Mouse (Mus musculus) kidney, adult 9 months (tissue): ENCODE data around the gene Nxf2.
"Not testable (repeated sequence)": the region's sequence is repeated elsewhere in the genome, so short reads cannot be mapped to it uniquely, and the experiment has no call there.

Experiments
- DNase-seq: peaks from one replicate; pipeline ENCODE4 v3.0.0; 2022

The Nxf2 gene

DNA sequence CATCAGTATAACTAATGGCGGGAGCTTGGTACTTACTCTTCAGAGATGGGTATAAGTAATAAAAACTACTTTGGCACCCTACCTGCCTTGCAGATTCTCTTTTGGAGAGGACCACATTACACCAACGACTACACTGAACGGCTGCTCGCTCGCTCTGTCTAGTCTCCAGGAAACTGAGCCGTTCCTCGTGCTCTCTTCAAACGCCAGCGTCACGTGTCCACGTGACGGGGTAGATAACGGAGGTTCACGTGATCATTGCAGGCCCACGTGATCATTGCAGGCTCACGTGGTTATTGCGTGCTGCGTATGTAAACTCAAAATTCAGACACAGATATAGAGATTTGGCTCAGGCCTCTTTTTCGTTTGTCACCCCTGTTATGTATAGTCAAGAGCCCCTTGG lies at the start of gene Nxf2:
Gene Nxf2, minus strand, starts transcription at position 209 of the 400 bp plus-strand sequence.
- DNase-seq = no peak

DNA sequence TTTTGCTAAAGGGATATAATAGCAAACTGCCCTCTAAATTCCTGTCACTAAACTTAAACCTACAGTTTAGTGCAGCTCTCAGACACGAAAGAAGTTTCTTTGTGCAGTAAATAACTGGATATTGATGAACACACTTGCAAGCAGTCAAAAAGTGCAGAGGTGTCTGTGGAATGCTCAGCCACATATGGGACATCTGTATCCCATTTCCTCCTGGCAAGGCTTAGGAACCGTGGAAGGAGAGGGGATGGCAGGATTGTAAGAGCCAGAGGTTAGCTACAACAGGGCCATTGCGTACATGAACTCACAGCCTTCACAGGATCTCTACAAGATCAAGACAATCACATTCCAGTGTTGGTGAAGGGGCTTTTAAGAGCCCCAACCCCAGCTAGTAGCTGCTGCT lies 46.8 kb upstream of the Nxf2 start:
- DNase-seq = no peak

DNA sequence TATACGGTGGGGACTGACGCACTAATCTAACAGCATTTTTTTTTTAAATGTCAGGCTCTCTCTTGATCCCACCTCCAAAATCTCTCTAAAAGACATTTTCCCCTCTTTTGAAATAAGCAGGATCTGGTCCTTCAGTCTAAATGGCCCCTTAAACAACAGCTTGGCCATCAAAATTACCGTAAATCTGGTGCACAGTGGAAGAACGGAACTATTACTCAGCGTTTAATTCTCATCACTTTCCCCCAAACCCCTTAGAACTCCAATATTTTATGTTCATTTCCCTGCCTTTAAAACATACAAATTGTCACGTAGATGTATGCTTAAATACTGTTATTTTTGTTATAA lies 44.9 kb upstream of the Nxf2 start:
- no peak for DNase-seq

DNA sequence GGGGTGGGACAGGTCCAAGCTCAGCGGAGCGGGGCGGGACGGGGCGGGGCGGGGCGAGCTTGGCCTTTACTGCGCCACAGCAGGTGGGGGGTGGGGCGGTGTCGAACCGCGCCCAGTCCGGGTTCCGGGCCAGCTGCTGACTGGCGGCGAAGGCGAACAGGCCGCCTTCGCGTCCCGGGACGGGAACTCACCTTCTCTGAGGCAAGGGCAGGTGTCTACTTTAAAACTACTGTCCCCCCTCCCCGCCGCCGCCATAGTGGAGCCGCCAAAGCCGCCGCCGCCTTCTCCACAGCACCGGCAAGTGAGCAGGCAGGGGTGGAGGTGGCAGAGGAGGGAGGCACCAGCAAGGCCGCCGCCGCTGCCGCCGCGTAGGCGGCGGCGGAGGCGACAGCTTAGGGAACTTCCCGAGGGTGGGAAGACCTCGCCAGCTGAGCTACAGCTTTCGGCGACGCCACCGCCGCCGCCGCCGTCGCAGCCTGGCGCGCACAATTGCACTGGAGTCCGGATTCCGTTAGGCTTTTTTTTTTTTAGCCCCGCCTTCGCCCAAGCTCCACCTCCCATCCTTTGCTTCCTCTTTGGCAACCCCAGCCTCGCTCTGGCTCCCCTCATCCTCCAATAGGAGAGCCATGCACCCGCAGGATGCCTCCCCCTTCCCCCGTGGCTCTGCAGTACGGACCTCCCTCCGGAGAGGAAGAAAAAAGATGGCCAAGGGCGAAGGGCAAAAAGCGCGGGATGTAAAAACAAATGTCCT lies 44.3 kb upstream of the Nxf2 start, which contains the start of gene Zmat1:
Gene Zmat1, minus strand, starts transcription at position 490 of the 751 bp plus-strand sequence.
- peak; percentile 95 for DNase-seq

DNA sequence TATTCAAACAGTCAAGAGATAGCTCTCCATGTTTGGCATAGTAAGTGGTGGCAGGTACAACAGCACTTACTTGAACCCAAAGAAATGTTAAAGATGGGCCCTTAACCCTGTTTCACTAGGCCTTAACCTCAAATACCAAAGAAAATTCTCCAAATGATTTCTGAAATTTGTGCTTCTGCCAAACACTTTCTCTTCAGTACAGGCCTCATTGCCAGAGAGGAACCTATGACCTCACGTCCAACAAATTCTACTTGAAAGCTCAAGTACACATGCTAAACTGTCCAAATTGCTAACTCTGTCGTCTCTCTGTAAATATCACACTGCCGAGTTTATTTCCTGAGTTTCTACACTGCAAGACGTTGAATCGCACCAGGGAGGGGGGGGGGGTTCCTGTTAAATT lies 43.5 kb upstream of the Nxf2 start:
- DNase-seq = peak; percentile 24

DNA sequence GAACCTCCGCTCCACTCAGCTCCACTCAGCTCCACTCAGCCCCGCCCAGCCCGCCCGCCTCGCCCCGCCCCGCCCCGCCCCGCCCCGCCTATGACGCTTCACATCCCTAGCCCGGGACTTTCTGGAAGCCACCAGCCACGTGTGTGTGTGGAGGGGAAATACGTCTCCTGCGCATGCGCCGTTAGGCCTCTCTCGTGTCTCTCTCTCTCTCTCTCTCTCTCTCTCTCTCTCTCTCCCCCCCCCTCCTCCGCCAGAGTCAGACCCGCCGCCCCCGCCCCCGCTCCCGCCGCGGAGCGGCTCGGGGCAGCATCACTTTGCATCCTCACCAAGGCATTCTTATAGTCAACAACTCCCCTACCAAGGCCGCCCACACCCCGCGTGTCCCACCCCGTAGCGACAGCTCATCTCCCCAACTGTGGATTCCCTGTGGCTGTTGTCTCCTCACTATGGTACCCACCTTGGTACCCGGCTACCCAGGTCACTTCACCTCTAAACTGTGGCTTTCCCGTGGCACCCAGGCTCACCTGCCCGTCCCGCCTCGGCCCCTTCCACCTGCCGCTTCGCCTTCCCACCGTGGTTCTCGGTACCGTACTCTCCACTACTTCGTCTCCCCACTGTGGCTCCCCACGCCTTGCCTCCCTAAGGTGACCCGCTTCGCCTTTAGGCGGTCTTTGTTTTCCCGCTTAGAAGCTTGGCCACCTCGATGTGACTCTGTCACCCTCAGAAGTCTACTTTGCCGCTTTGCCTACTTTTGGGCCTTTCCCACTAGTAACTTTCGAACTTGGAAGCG lies 1.1 kb downstream of the Nxf2 start:
- DNase-seq = peak; percentile 26

DNA sequence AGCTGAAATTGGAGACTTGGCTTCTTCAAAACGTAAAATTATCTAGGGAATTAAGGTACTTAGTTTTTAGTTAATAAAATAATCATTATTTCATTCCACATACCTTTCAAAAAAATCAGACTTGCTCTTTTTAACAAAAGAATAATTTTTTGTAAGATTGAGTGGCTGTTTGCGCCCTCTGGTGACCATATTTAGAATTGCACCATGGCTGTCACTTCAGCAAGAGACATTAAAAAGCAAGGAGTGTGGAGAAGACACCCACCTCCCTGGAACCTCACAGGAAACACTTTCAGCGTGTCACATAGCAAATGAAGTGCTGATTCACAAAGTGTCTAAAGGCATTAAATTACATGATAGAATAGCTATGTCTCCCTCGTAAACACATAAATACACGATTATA lies 34.2 kb downstream of the Nxf2 start:
- DNase-seq = peak; percentile 15

DNA sequence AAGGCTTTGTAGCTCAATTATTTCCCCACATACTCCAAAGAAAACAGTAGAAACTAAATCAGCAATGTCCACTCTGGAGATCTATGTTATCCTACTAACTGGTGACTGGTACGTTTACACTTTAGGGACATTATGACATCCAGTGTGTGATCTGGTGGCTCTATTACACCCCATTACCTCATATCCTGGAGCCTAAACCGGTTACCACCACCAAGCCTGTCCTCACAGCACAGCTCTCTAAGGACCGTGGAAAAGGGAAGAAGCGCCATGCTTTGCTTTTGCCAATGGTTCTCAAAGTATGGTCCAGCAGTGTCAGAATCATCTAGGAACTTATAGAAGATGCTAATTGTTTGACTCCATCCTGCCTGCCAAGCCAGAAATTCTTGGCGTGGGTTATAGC lies 34.6 kb downstream of the Nxf2 start:
- DNase-seq = no peak

DNA sequence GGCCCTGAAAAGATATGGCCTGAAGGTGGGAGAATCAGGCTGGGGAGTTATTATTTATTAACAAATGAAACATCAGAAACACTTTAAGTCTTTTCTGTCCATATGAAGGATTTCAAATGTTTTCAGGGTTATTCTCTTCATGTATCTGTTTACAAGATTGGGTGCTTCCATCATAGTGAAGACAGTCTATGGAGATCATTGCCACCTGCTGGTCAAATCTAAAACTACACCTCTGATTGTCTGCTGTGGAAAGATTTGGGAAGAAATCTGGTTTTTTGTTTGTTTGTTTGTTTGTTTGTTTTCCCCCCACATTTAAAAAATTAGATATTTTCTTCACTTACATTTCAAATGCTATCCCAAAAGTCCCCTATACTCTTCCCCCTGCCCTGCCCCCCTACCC lies 39.5 kb downstream of the Nxf2 start:
- peak; percentile 42 for DNase-seq

DNA sequence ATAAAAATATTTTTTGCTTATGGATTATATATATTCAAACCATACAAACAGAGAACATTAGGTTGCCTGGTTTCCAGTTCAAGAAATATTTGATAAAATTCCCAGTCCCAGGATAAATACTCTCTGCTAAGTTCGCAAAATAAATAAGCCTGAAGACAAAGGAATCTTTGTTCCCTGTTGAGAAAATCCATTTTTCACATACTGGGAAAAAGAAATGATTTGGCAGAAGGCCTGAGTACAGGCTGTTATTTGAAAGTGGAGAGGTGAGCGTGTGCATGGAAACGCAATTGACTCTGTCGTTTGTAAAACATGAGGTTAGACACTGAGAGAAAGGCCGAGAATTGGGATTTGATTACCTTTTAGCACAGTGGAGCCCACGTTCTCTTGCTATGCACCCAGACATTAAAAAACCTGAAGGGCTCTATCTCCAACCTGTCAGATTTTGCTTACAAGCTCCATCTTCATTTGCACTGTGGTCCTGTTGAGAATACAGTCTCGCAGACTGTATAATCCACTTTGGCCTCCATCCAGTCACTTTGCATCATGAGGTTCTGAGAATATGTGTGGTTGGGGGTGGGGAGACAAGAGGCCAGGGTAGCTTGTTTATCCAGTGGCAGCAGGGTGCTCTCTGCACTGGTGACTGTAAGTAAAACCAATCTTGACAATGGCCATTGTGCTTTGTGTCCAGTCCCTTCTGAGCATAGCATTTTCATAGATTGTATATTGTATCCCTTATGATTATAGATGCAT lies 40.7 kb downstream of the Nxf2 start:
- no peak for DNase-seq

DNA sequence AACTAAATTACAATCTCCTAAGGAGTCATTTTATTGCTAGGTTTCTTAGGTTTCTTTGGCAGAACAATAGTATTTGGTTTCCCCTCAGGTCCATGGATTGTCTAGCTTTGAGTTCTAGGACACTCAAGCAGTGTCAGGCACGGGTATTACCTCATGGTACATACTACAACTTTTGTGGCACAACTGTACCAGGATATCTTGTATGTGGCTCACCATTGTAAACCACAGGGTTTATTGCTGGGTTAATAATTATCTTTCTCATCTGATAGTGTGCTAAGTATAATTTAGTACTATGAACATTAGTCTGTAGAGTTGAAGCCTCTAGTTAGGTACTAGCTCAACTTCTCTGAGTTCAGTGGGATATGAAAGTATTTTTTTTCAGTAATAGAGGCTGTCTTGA lies 45.3 kb downstream of the Nxf2 start:
- DNase-seq = no peak

DNA sequence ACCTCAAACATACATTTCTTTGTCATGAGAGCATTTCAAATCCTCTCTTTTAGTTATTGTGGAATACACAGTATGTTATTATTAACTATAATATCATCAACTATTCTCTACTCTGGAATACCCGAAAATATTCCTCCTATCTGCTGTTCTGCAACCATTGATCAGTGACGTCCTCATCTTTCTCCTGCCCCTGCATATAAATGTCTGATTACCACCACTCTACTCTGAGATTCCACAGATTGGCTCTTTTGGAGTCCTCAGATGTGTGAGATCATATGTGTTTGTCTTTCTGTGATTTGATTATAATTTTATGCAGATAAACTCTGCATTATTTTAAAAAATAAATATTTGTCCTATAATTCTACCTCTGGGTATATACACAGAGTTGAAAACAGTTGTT lies 48.8 kb downstream of the Nxf2 start:
- DNase-seq = no peak

DNA sequence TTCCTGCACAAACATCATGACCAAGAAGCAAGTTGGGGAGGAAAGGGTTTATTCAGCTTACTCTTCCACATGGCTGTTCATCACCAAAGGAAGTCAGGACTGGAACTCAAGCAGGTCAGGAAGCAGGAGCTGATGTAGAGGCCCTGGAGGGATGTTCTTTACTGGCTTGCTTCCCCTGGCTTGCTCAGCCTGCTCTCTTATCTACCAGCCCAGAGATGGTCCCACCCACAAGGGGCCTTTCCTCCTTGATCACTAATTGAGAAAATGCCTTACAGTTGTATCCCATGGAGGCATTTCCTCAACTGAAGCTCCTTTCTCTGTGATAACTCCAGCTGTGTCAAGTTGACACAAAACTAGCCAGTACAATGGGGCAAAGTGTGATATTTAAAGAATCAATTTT lies 49.2 kb downstream of the Nxf2 start:
- DNase-seq = not testable (repeated sequence)

DNA sequence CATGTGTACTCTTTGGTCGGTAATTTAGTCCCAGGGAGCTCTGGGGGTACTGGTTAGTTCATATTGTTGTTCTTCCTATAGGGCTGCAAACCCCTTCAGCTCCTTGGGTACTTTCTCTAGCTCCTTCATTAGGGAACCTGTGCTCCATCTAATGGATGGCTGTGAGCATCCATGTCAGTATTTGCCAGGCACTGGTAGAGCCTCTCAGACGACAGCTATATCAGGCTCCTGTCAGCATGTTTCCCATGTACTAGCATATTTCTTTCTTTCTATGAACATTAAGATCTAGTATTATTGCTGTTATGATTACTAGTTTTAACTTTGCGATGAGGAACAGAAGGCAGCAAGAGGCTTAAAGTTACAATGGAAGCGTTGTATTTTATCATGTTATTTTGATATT lies 49.7 kb downstream of the Nxf2 start:
- no peak for DNase-seq

DNA sequence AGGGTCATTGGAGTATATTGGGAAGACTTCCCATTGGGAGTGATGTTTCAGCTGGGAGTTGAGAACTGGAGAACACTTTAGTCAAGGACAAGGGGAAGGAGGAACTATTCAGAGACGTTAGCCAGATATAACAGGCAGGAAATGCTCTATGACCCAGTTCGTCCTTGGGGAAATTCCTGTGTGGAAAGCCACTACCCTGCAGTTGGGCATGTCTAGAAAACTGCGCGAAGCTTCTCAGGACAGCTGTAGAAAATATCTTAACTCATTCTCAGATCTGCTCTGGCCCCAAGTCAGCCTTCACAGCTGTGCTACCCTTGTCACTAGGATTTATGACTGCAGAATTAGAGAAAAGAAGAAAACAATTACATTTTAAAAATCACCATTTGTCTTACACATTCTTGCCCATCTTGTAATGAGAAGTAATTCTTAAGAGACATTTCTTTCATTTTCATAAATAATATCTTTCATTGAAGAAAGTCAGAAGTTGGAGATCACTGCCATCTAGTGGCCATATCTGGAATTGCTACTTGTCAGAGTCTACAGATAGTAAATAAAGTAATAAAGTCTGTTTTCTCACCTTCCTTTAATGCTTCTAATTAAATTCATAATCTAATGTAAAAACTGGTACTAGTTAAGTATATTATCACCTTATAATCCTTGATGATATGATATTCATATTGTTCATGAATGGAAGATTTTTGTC lies 51.2 kb downstream of the Nxf2 start:
- peak; percentile 33 for DNase-seq

DNA sequence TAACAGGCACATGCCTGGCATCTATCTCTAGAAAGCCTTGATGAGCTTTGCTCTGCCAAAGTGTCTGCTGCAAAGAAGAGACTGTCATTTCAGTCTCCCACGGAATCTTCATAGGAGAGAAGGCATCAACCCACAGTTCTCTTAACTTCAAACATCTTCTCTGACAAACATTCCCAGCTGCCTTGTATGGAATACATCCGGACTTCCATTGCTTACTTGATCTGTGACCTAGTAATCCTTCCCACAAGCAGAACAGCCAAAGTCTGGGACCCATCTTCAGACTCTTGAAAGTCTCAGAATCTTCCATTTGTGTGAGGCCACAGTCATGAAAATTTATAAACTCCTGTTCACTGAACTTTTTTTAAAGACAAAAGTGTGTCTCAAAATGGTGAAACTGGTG lies 51.7 kb downstream of the Nxf2 start:
- DNase-seq = peak; percentile 1

DNA sequence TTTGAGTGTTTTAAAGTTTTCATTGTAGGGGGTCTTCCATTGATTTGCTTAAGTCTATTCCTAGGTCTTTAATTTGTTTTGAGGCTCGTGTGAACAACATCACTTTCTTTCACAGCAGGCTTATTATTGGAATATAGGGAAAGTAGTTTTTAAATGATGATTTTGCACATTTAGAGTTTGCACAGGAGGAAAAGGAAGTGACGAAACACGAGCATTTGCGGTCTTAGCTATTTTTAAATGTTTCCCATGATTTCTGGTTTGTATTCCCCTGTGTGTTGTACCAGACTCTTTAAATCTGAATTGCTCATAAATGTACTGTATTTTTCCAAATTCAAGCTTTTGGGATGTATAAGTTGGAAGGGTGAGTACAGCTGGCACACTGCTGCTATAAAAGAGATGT lies 54.2 kb downstream of the Nxf2 start:
- no peak for DNase-seq
